Mouse (Mus musculus) intestine, embryonic 15.5 days (tissue): ENCODE measurements around the gene Brinp1. TPM values are rescaled to one million over a fixed set of nuclear protein-coding genes. Genes with fewer than 3 reads are reported as not detected.

Experiments used
- ATAC-seq: fragments of 200-750 bp; cut with Nextera tagmentation; 2 replicates; pipeline ENCODE4 v1.8.0; 2017; ENCODE audit warnings: moderate TSS enrichment, moderate library complexity
- H3K27ac ChIP-seq: fragments of 300-500 bp; sonication (generic); 2 replicates; pipeline ENCODE4 v1.5.1; 2015; ENCODE audit warnings: mild to moderate bottlenecking, inconsistent platforms
- H3K27me3 ChIP-seq: fragments of 300-500 bp; sonication (generic); replicated peaks from 2 replicates; pipeline ENCODE4 v1.6.1; 2015; ENCODE audit warnings: inconsistent platforms
- H3K36me3 ChIP-seq: fragments of 300-500 bp; sonication (generic); 2 replicates; pipeline ENCODE4 v1.6.1; 2015; ENCODE audit warnings: inconsistent platforms
- H3K4me1 ChIP-seq: fragments of 300-500 bp; sonication (generic); replicated peaks from 2 replicates; pipeline ENCODE4 v1.6.1; 2015; ENCODE audit warnings: inconsistent platforms
- H3K4me2 ChIP-seq: fragments of 300-500 bp; sonication (generic); replicated peaks from 2 replicates; pipeline ENCODE4 v1.6.1; 2015; ENCODE audit warnings: mild to moderate bottlenecking, inconsistent platforms
- H3K4me3 ChIP-seq: fragments of 300-500 bp; sonication (generic); replicated peaks from 2 replicates; pipeline ENCODE4 v1.5.1; 2015; ENCODE audit warnings: inconsistent platforms
- H3K9ac ChIP-seq: fragments of 300-500 bp; sonication (generic); 2 replicates; pipeline ENCODE4 v1.6.1; 2015; ENCODE audit warnings: inconsistent platforms
- H3K9me3 ChIP-seq: fragments of 300-500 bp; sonication (generic); 2 replicates; pipeline ENCODE4 v1.6.1; 2016; ENCODE audit warnings: inconsistent platforms
- WGBS: fragments of 180-500 bp; shearing (Covaris S2); methylation state at CpG from one replicate; pipeline ENCODE4 v1.1.7; 2015; 5-methylcytosine and 5-hydroxymethylcytosine counted together
- polyA plus RNA-seq: library from polyadenylated mRNA; unstranded; fragments of >200 nt; fragmentation: Nextera tagmentation; extraction: Ambion mirVana; gene quantifications from 2 replicates; pipeline ENCODE4 v1.2.1, GENCODE M21; 2015

Brinp1 gene
- 6.1 and 6.3 TPM in 2 replicates for polyA plus RNA-seq

GRCm38 (mm10) chr4:68954322-68954901, at the start of gene Brinp1:
TSS of gene Brinp1 (minus strand) at chr4:68954397.
- ATAC-seq = peak; percentile 94
- WGBS = under 1% methylated on average over 33 of the region's 33 CpGs
- Histone ChIP-seq H3K9ac (peak within 1 kb of the TSS; percentile 40), H3K27me3 (peaks cover 3% of the 10 kb centered on the region; the same call in 1 of the 2 replicates), H3K36me3 (no peaks in the 10 kb centered on the region), H3K9me3 (no peaks in the 10 kb centered on the region), H3K4me2 (peak within 1 kb of the TSS; percentile 92), H3K4me3 (peak within 1 kb of the TSS; percentile 53), H3K4me1 (0 out of 2 replicates have a peak, but pooled peaks cover 6% of the 10 kb centered on the region), H3K27ac (0 out of 2 replicates have a peak within 1 kb of the TSS, but pooled peaks have one; percentile 6)

GRCm38 (mm10) chr4:68957265-68957664, 3.1 kb upstream of the Brinp1 start:
- Histone ChIP-seq H3K27ac (no peak overlapping the region), H3K4me3 (no peak overlapping the region), H3K9me3 (no peaks in the 10 kb centered on the region), H3K36me3 (no peaks in the 10 kb centered on the region), H3K9ac (no peak overlapping the region), H3K27me3 (peaks cover 3% of the 10 kb centered on the region; the same call in 1 of the 2 replicates), H3K4me1 (0 out of 2 replicates have a peak, but pooled peaks cover 6% of the 10 kb centered on the region), H3K4me2 (no peak overlapping the region)
- WGBS = 73% methylated on average over 2 of the region's 2 CpGs
- no peak for ATAC-seq

- 4% methylated on average over 4 of the region's 4 CpGs for WGBS
- Histone ChIP-seq H3K27ac (no peak overlapping the region), H3K9ac (no peak overlapping the region), H3K4me3 (no peak overlapping the region), H3K9me3 (no peaks in the 10 kb centered on the region), H3K36me3 (no peaks in the 10 kb centered on the region), H3K4me1 (0 out of 2 replicates have a peak, but pooled peaks cover 6% of the 10 kb centered on the region), H3K4me2 (no peak overlapping the region), H3K27me3 (peaks cover 3% of the 10 kb centered on the region; the same call in 1 of the 2 replicates)
- no peak for ATAC-seq
Measured at GRCm38 (mm10) chr4:68955621-68956020, 1.4 kb upstream of the Brinp1 start.

GRCm38 (mm10) chr4:68953667-68954321, 403 bp downstream of the Brinp1 start:
- Histone ChIP-seq H3K27me3 (peaks cover 3% of the 10 kb centered on the region; the same call in 1 of the 2 replicates), H3K9ac (peak overlapping the region; percentile 40), H3K36me3 (no peaks in the 10 kb centered on the region), H3K4me3 (peak overlapping the region; percentile 53), H3K9me3 (no peaks in the 10 kb centered on the region), H3K27ac (0 out of 2 replicates have a peak overlapping the region, but pooled peaks have one; percentile 6), H3K4me1 (0 out of 2 replicates have a peak, but pooled peaks cover 6% of the 10 kb centered on the region), H3K4me2 (peak overlapping the region; percentile 92)
- ATAC-seq = peak; percentile 67
- 0% methylated on average over 39 of the region's 40 CpGs for WGBS

- H3K36me3 ChIP-seq = no peaks in the 10 kb centered on the region
- no peak for ATAC-seq
- WGBS = 8% methylated on average over 8 of the region's 8 CpGs
- peak overlapping the region; percentile 53 for H3K4me3 ChIP-seq
- H3K9ac ChIP-seq = no peak overlapping the region
- no peak overlapping the region for H3K27ac ChIP-seq
- H3K4me2 ChIP-seq = peak overlapping the region; percentile 92
- peaks cover 3% of the 10 kb centered on the region; the same call in 1 of the 2 replicates for H3K27me3 ChIP-seq
- 0 out of 2 replicates have a peak, but pooled peaks cover 6% of the 10 kb centered on the region for H3K4me1 ChIP-seq
- no peaks in the 10 kb centered on the region for H3K9me3 ChIP-seq
Measured at GRCm38 (mm10) chr4:68953131-68953551, 1.1 kb downstream of the Brinp1 start.

- H3K36me3 ChIP-seq = no peaks in the 10 kb centered on the region
- no peaks in the 10 kb centered on the region for H3K9me3 ChIP-seq
- peaks cover 3% of the 10 kb centered on the region; the same call in 1 of the 2 replicates for H3K27me3 ChIP-seq
- 3% methylated on average over 2 of the region's 2 CpGs for WGBS
- H3K27ac ChIP-seq = no peak overlapping the region
- no peak overlapping the region for H3K4me2 ChIP-seq
- 0 out of 2 replicates have a peak, but pooled peaks cover 6% of the 10 kb centered on the region for H3K4me1 ChIP-seq
- no peak for ATAC-seq
- H3K4me3 ChIP-seq = no peak overlapping the region
- no peak overlapping the region for H3K9ac ChIP-seq
Measured at GRCm38 (mm10) chr4:68950556-68950955, 3.6 kb downstream of the Brinp1 start.

GRCm38 (mm10) chr4:68942938-68943337, 11.3 kb downstream of the Brinp1 start:
- Histone ChIP-seq H3K36me3 (no peaks in the 10 kb centered on the region), H3K27ac (no peak overlapping the region), H3K27me3 (no peaks in the 10 kb centered on the region), H3K9ac (no peak overlapping the region), H3K4me2 (no peak overlapping the region), H3K4me3 (no peak overlapping the region), H3K4me1 (no peaks in the 10 kb centered on the region), H3K9me3 (no peaks in the 10 kb centered on the region)
- no peak for ATAC-seq
- 88% methylated on average over 2 of the region's 2 CpGs for WGBS

- H3K27ac ChIP-seq = no peak overlapping the region
- H3K4me1 ChIP-seq = no peaks in the 10 kb centered on the region
- H3K4me3 ChIP-seq = no peak overlapping the region
- H3K4me2 ChIP-seq = no peak overlapping the region
- no peaks in the 10 kb centered on the region for H3K27me3 ChIP-seq
- H3K9me3 ChIP-seq = no peaks in the 10 kb centered on the region
- ATAC-seq = no peak
- H3K36me3 ChIP-seq = no peaks in the 10 kb centered on the region
- WGBS = 74% methylated on average over 3 of the region's 3 CpGs
- no peak overlapping the region for H3K9ac ChIP-seq
Measured at GRCm38 (mm10) chr4:68930022-68930421, 24.2 kb downstream of the Brinp1 start.

- Histone ChIP-seq H3K4me2 (no peak overlapping the region), H3K36me3 (no peaks in the 10 kb centered on the region), H3K9ac (no peak overlapping the region), H3K27me3 (no peaks in the 10 kb centered on the region), H3K27ac (no peak overlapping the region), H3K9me3 (no peaks in the 10 kb centered on the region), H3K4me1 (no peaks in the 10 kb centered on the region), H3K4me3 (no peak overlapping the region)
- ATAC-seq = no peak
- WGBS = 79% methylated on average over 2 of the region's 2 CpGs
Measured at GRCm38 (mm10) chr4:68926091-68926490, 28.1 kb downstream of the Brinp1 start.

GRCm38 (mm10) chr4:68922944-68923343, 31.3 kb downstream of the Brinp1 start:
- Histone ChIP-seq H3K27me3 (no peaks in the 10 kb centered on the region), H3K4me2 (no peak overlapping the region), H3K27ac (no peak overlapping the region), H3K36me3 (no peaks in the 10 kb centered on the region), H3K4me1 (no peaks in the 10 kb centered on the region), H3K9me3 (no peaks in the 10 kb centered on the region), H3K4me3 (no peak overlapping the region), H3K9ac (no peak overlapping the region)
- 48% methylated on average over 1 of the region's 1 CpGs for WGBS
- no peak for ATAC-seq

- no peaks in the 10 kb centered on the region for H3K4me1 ChIP-seq
- no peaks in the 10 kb centered on the region for H3K27me3 ChIP-seq
- no peak overlapping the region for H3K4me2 ChIP-seq
- 91% methylated on average over 1 of the region's 1 CpGs for WGBS
- H3K9ac ChIP-seq = no peak overlapping the region
- no peak for ATAC-seq
- H3K4me3 ChIP-seq = no peak overlapping the region
- no peak overlapping the region for H3K27ac ChIP-seq
- H3K36me3 ChIP-seq = no peaks in the 10 kb centered on the region
- no peaks in the 10 kb centered on the region for H3K9me3 ChIP-seq
Measured at GRCm38 (mm10) chr4:68922504-68922903, 31.7 kb downstream of the Brinp1 start.

GRCm38 (mm10) chr4:68920127-68920526, 34.1 kb downstream of the Brinp1 start:
- no peaks in the 10 kb centered on the region for H3K27me3 ChIP-seq
- ATAC-seq = no peak
- H3K27ac ChIP-seq = no peak overlapping the region
- H3K9me3 ChIP-seq = no peaks in the 10 kb centered on the region
- no peak overlapping the region for H3K4me2 ChIP-seq
- H3K36me3 ChIP-seq = no peaks in the 10 kb centered on the region
- WGBS = 60% methylated on average over 3 of the region's 3 CpGs
- no peaks in the 10 kb centered on the region for H3K4me1 ChIP-seq
- H3K4me3 ChIP-seq = no peak overlapping the region
- no peak overlapping the region for H3K9ac ChIP-seq
